Mouse (Mus musculus): ENCODE results near the gene Sytl1.

GRCm38 (mm10) chr4:133270929-133271328 lies 8.0 kb upstream of the Sytl1 start:
- TF ChIP-seq CTCF (IDR thresholded peaks at IDR 0.05; ENCODE audit: extremely low read depth, insufficient read depth, low read length) (no peak), POLR2A (IDR thresholded peaks at IDR 0.05; ENCODE audit: extremely low read depth, insufficient read depth, low read length) (no peak)

Measured in cortical plate, adult 2 months (tissue).